Mouse (Mus musculus): Measurements from ENCODE around the gene Dlk2. TPM values are rescaled to one million over a fixed set of nuclear protein-coding genes. Genes with fewer than 3 reads are reported as not detected.

The Dlk2 gene
- polyA plus RNA-seq, 1 experiment, result 0.38 TPM

- no peak overlapping the region for H3K27ac ChIP-seq (ENCODE audit: control insufficient read depth, insufficient read depth, low read depth, low read length)
- H3K27me3 ChIP-seq (ENCODE audit: control insufficient read depth, insufficient read depth, low read length), result no peaks in the 10 kb centered on the region
- no peaks in the 10 kb centered on the region for H3K4me1 ChIP-seq (ENCODE audit: control insufficient read depth, insufficient read depth, low read length)
- H3K4me3 ChIP-seq (ENCODE audit: control insufficient read depth, low read depth, low read length), result no peak overlapping the region
- no peak for TF ChIP-seq POLR2A (IDR thresholded peaks at IDR 0.05; ENCODE audit: control insufficient read depth, low read depth, low read length)
- TF ChIP-seq CTCF (IDR thresholded peaks at IDR 0.05; ENCODE audit: control insufficient read depth, insufficient read depth, insufficient replicate concordance, low read depth, low read length), result no peak
- H3K36me3 ChIP-seq (ENCODE audit: control insufficient read depth, insufficient read depth, low read length), result no peaks in the 10 kb centered on the region
Measured at GRCm38 (mm10) chr17:46351026-46351700, 53.9 kb downstream of the Dlk2 start.

Other genes starting within 250 kb of the Dlk2 start
- 74.0 and 89.6 TPM in 2 replicates for gene Mrps18a, start 186.4 kb upstream of the Dlk2 start, polyA plus RNA-seq (2012; rRNA removed)
- gene Rsph9, start 153.2 kb upstream of the Dlk2 start, polyA plus RNA-seq (2012; rRNA removed), result 240 and 252 TPM in 2 replicates
- 23.7 and 24.5 TPM in 2 replicates for gene Mad2l1bp, start 143.9 kb upstream of the Dlk2 start, polyA plus RNA-seq (2012; rRNA removed)
- gene Gtpbp2, start 136.4 kb upstream of the Dlk2 start, polyA plus RNA-seq (2012; rRNA removed), result 149 and 155 TPM in 2 replicates
- gene Polh, start 94.8 kb upstream of the Dlk2 start, polyA plus RNA-seq (2012; rRNA removed), result 8.1 and 8.7 TPM in 2 replicates
- 25.1 and 26.4 TPM in 2 replicates for gene Xpo5, start 94.6 kb upstream of the Dlk2 start, polyA plus RNA-seq (2012; rRNA removed)
- gene Polr1c, start 49.4 kb upstream of the Dlk2 start, polyA plus RNA-seq (2012; rRNA removed), result 57.5 and 68.8 TPM in 2 replicates
- gene Yipf3, start 49.3 kb upstream of the Dlk2 start, polyA plus RNA-seq (2012; rRNA removed), result 67.9 and 75.4 TPM in 2 replicates
- 106 and 120 TPM in 2 replicates for gene Lrrc73, start 43.9 kb upstream of the Dlk2 start, polyA plus RNA-seq (2012; rRNA removed)
- gene Tjap1, start 14.4 kb upstream of the Dlk2 start, polyA plus RNA-seq (2012; rRNA removed), result 33.1 and 39.0 TPM in 2 replicates
- gene Abcc10, start 30.9 kb downstream of the Dlk2 start, polyA plus RNA-seq (2012; rRNA removed), result 8.8 and 8.9 TPM in 2 replicates
- 71.7 and 73.7 TPM in 2 replicates for gene Zfp318, start 86.3 kb downstream of the Dlk2 start, polyA plus RNA-seq (2012; rRNA removed)
- gene Crip3, start 131.5 kb downstream of the Dlk2 start, polyA plus RNA-seq (2012; rRNA removed), result 7.4 and 8.5 TPM in 2 replicates
- 1.3 and 1.5 TPM in 2 replicates for gene Slc22a7, start 141.0 kb downstream of the Dlk2 start, polyA plus RNA-seq (2012; rRNA removed)
- gene Ttbk1, start 190.3 kb downstream of the Dlk2 start, polyA plus RNA-seq (2012; rRNA removed), result 80.7 and 92.4 TPM in 2 replicates
- 8.7 and 9.4 TPM in 2 replicates for gene Dnph1, start 199.3 kb downstream of the Dlk2 start, polyA plus RNA-seq (2012; rRNA removed)
- 20.5 and 22.4 TPM in 2 replicates for gene Cul9, start 249.0 kb downstream of the Dlk2 start, polyA plus RNA-seq (2012; rRNA removed)

All from testis, adult 2 months (tissue).